In genomic region chr4:139218539-139218938, GRCm38 (mm10) we compare ENCODE assay signal across 23 mouse cellular contexts. TPM values are rescaled to one million over a fixed set of nuclear protein-coding genes. Genes with fewer than 3 reads are reported as not detected.
A peak's percentile ranks its signal among the peaks of the same experiment; 100 is the strongest.
DNase-seq lines count a peak whose midpoint lies in the region; ATAC-seq and TF ChIP-seq lines count a peak whose summit lies in the region.
"Had no signal": no experiment of that assay in that cellular context is flagged by ENCODE, and none has a peak within 500 bp of the region (broad histone marks: within the 10 kb centered on the region; RNA-seq: fewer than 3 reads in every experiment).

No protein-coding gene starts in this region.

- no peak overlapping the region for H3K9ac ChIP-seq in liver, embryonic 13.5 days
- no peak overlapping the region for H3K9ac ChIP-seq in forebrain, embryonic 12.5 days
- H3K9ac ChIP-seq: hindbrain, embryonic 15.5 days; lung, embryonic 15.5 days; midbrain, embryonic 13.5 days; neural tube, embryonic 12.5 days had no signal

- no peak overlapping the region for H3K4me2 ChIP-seq in liver, embryonic 13.5 days
- no peak overlapping the region for H3K4me2 ChIP-seq in forebrain, embryonic 12.5 days
- H3K4me2 ChIP-seq: hindbrain, embryonic 15.5 days; lung, embryonic 15.5 days; midbrain, embryonic 13.5 days; neural tube, embryonic 12.5 days had no signal

- H3K4me3 ChIP-seq in liver, embryonic 13.5 days (replicated peaks), result no peak overlapping the region
- no peak overlapping the region for H3K4me3 ChIP-seq in bone marrow macrophage, adult 2 months (ENCODE audit: insufficient read depth, low read length)
- H3K4me3 ChIP-seq in forebrain, embryonic 12.5 days (replicated peaks), result no peak overlapping the region
- H3K4me3 ChIP-seq: hindbrain, embryonic 15.5 days; limb, embryonic 10.5 days; lung, embryonic 15.5 days; midbrain, embryonic 13.5 days; neural tube, embryonic 12.5 days had no signal

- peak; percentile 59 for ATAC-seq in liver, embryonic 13.5 days (ENCODE audit: low read depth)
- ATAC-seq in megakaryocyte, adult 5-6 weeks (ENCODE audit: poor library complexity, severe bottlenecking), result peak; percentile 47
- no peak for ATAC-seq in frontal cortex, adult (ENCODE audit: low TSS enrichment)
- ATAC-seq in forebrain, embryonic 12.5 days (ENCODE audit: low FRiP score), result no peak
- ATAC-seq: forebrain, embryonic 16.5 days; midbrain, embryonic 13.5 days had no signal

- no peaks in the 10 kb centered on the region for H3K9me3 ChIP-seq in liver, embryonic 13.5 days (replicated peaks)
- H3K9me3 ChIP-seq in forebrain, embryonic 12.5 days, result no peaks in the 10 kb centered on the region
- H3K9me3 ChIP-seq: hindbrain, embryonic 15.5 days; limb, embryonic 10.5 days; lung, embryonic 15.5 days; midbrain, embryonic 13.5 days; neural tube, embryonic 12.5 days had no signal

- H3K4me1 ChIP-seq in liver, embryonic 13.5 days (replicated peaks), result peaks cover 59% of the 10 kb centered on the region
- peaks cover 88% of the 10 kb centered on the region for H3K4me1 ChIP-seq in bone marrow macrophage, adult 2 months (ENCODE audit: control insufficient read depth, insufficient read depth, low read length)
- peaks cover 7% of the 10 kb centered on the region for H3K4me1 ChIP-seq in forebrain, embryonic 12.5 days

- 69% methylated on average over 3 of the region's 3 CpGs for WGBS in liver, embryonic 13.5 days (ENCODE audit: insufficient replicate concordance)
- WGBS in forebrain, embryonic 12.5 days, result 92% methylated on average over 3 of the region's 3 CpGs

- no peak for TF ChIP-seq CTCF in bone marrow macrophage, adult 2 months (IDR thresholded peaks at IDR 0.05; ENCODE audit: low read depth, low read length)

- no peaks in the 10 kb centered on the region for H3K27me3 ChIP-seq in liver, embryonic 13.5 days
- H3K27me3 ChIP-seq in forebrain, embryonic 12.5 days, result no peaks in the 10 kb centered on the region
- H3K27me3 ChIP-seq: hindbrain, embryonic 15.5 days; lung, embryonic 15.5 days; midbrain, embryonic 13.5 days; neural tube, embryonic 12.5 days had no signal

- DNase-seq in liver, embryonic 13.5 days, result no peak
- DNase-seq in liver, result no peak
- no peak for DNase-seq in retina, embryonic 14.5 days (ENCODE audit: low spot score)
- DNase-seq: cerebellum, adult 2 months; cerebellum, postnatal 25 days; gastrocnemius, postnatal 36 days; heart, postnatal 4 days; kidney, adult 2 months; retina, postnatal 1 day; right cerebral cortex, postnatal 25 days; spleen, adult 18-20 months had no signal

- peaks cover 19% of the 10 kb centered on the region for H3K36me3 ChIP-seq in liver, embryonic 13.5 days
- no peaks in the 10 kb centered on the region; the same call in 1 of the 2 replicates for H3K36me3 ChIP-seq in forebrain, embryonic 12.5 days (replicated peaks)
- H3K36me3 ChIP-seq: hindbrain, embryonic 15.5 days; neural tube, embryonic 12.5 days had no signal

- TF ChIP-seq POLR2A in bone marrow macrophage, adult 2 months (IDR thresholded peaks at IDR 0.05; ENCODE audit: borderline replicate concordance, low read depth, low read length), result no peak

- peak overlapping the region; percentile 9; the same call in 1 of the 2 replicates for H3K27ac ChIP-seq in liver, embryonic 13.5 days
- H3K27ac ChIP-seq in bone marrow macrophage, adult 2 months (ENCODE audit: insufficient read depth, low read depth, low read length), result peak overlapping the region; percentile 32
- H3K27ac ChIP-seq in forebrain, embryonic 12.5 days, result no peak overlapping the region
- H3K27ac ChIP-seq: hindbrain, embryonic 15.5 days; kidney, postnatal 0 days; lung, embryonic 15.5 days; macrophage; midbrain, embryonic 13.5 days; neural tube, embryonic 12.5 days had no signal

RNA-seq across cellular contexts. Expression of gene Capzb, which starts 25.8 kb away (rescaled TPM):
- polyA plus RNA-seq in liver, embryonic 13.5 days (2015; fragmentation: Nextera tagmentation; extraction: Ambion mirVana), result 173 and 198 TPM in 2 replicates
- 483 and 496 TPM in 2 replicates for polyA plus RNA-seq in bone marrow macrophage, adult 2 months (2012; ENCODE audit: insufficient read depth, insufficient read length, missing spikeins)
- total RNA-seq in megakaryocyte, adult 5-6 weeks (2015), result 683 and 689 TPM in 2 replicates
- 251 and 275 TPM in 2 replicates for total RNA-seq in megakaryocyte, adult 5-6 weeks (2017)
- 307 and 312 TPM in 2 replicates for polyA plus RNA-seq in forebrain, embryonic 12.5 days (2016; fragmentation: Nextera tagmentation; extraction: Ambion mirVana)

Comparison
In these comparisons a context has a peak if more than half of its experiments do, and no peak if none do; other contexts are left out.
1. ATAC-seq: peak in liver, embryonic 13.5 days (single experiment) and megakaryocyte, adult 5-6 weeks (single experiment); none in frontal cortex, adult (single experiment) and forebrain, embryonic 12.5 days (single experiment).